Comparison of ENCODE assay signal across 19 mouse cellular contexts in the genomic region with DNA sequence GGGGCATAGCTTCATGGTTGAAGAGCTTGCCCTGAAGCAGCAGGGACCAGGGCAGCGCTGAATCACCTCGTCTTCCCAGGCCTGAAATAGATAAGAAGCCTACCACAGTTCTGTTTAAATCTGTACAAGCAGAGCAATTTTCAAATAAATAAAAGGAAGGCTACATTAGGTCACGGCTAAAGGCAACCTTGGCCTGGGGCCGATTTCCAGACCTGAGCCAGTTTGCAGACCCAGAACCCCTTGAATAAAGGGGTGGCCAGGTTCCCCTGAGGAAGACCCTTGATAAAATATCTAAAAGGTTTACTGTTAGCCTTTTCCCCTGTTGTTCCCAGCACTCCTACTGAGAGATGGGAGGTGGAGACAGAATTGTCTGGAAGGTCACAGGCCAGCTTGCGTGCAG.
DNase-seq lines count a peak whose midpoint lies in the region.
"Had no signal": no experiment of that assay in that cellular context is flagged by ENCODE, and none has a peak within 500 bp of the region (broad histone marks: within the 10 kb centered on the region; RNA-seq: fewer than 3 reads in every experiment).

No protein-coding gene starts in this region.

- intact Hi-C loops in heart, postnatal 14 days (cut with DNase I): loop anchor here (10.0 kb wide), 1 partner anchor 159 kb away; the partner anchor contains the start of gene Fndc1

- H3K36me3 ChIP-seq in heart, embryonic 10.5 days: no peaks in the 10 kb centered on the region
- H3K36me3 ChIP-seq: embryonic facial prominence, embryonic 12.5 days; embryonic facial prominence, embryonic 15.5 days; heart, embryonic 13.5 days; hindbrain, embryonic 12.5 days; hindbrain, embryonic 15.5 days had no signal

- no peak overlapping the region for H3K4me3 ChIP-seq in heart, embryonic 10.5 days
- H3K4me3 ChIP-seq: embryonic facial prominence, embryonic 12.5 days; embryonic facial prominence, embryonic 15.5 days; heart, embryonic 13.5 days; hindbrain, embryonic 12.5 days; hindbrain, embryonic 15.5 days had no signal

- H3K27ac ChIP-seq in heart, embryonic 10.5 days: no peak overlapping the region
- H3K27ac ChIP-seq: embryonic facial prominence, embryonic 12.5 days; embryonic facial prominence, embryonic 15.5 days; heart, embryonic 13.5 days; hindbrain, embryonic 12.5 days; hindbrain, embryonic 15.5 days had no signal

- no peaks in the 10 kb centered on the region for H3K27me3 ChIP-seq in heart, embryonic 10.5 days (ENCODE audit: insufficient read depth, poor library complexity, severe bottlenecking)
- H3K27me3 ChIP-seq: embryonic facial prominence, embryonic 12.5 days; embryonic facial prominence, embryonic 15.5 days; heart, embryonic 13.5 days; hindbrain, embryonic 12.5 days; hindbrain, embryonic 15.5 days had no signal

- peak; percentile 14 to 57 for DNase-seq in adrenal gland, adult (ENCODE audit: inconsistent age in 2 of 2, low spot score in 1 of 2)
- DNase-seq in adrenal gland, postnatal 4 days (ENCODE audit: low spot score in 2 of 2): no peak
- DNase-seq in adrenal gland, postnatal 25 days: peak; percentile 10
- no peak for DNase-seq in adrenal gland, adult 8-10 months
- DNase-seq in heart, embryonic 10.5 days (ENCODE audit: low spot score): peak; percentile 45
- no peak for DNase-seq in heart, postnatal 14 days
- DNase-seq: cerebellum, adult 11 months; cerebellum, adult 2 months; cerebellum, adult 9-11 months; cerebellum, postnatal 25 days; forebrain, postnatal 0 days; gastrocnemius, postnatal 10 days; gastrocnemius, postnatal 36 days; kidney, adult 2 months had no signal

- 63% methylated on average over 5 of the region's 5 CpGs for WGBS in heart, embryonic 10.5 days

- peaks cover 10% of the 10 kb centered on the region; the same call in 1 of the 2 replicates for H3K4me1 ChIP-seq in heart, embryonic 10.5 days
- H3K4me1 ChIP-seq: hindbrain, embryonic 12.5 days; hindbrain, embryonic 15.5 days had no signal

- no peaks in the 10 kb centered on the region for H3K9me3 ChIP-seq in heart, embryonic 10.5 days
- H3K9me3 ChIP-seq: embryonic facial prominence, embryonic 12.5 days; embryonic facial prominence, embryonic 15.5 days; heart, embryonic 13.5 days; hindbrain, embryonic 12.5 days; hindbrain, embryonic 15.5 days had no signal

Comparison
In these comparisons a context has a peak if more than half of its experiments do, and no peak if none do; other contexts are left out.
1. DNase-seq: peak in adrenal gland, adult (2 of 2), adrenal gland, postnatal 25 days (single experiment) and heart, embryonic 10.5 days (single experiment); none in adrenal gland, postnatal 4 days (0 of 2), adrenal gland, adult 8-10 months (single experiment) and heart, postnatal 14 days (0 of 2).